ENCODE assay signal across 10 mouse cellular contexts in genomic region chr6:90329953-90330352, GRCm38 (mm10). TPM values are rescaled to one million over a fixed set of nuclear protein-coding genes. Genes with fewer than 3 reads are reported as not detected.
DNase-seq lines count a peak whose midpoint lies in the region; ATAC-seq and TF ChIP-seq lines count a peak whose summit lies in the region.
"Had no signal": no experiment of that assay in that cellular context is flagged by ENCODE, and none has a peak within 500 bp of the region (broad histone marks: within the 10 kb centered on the region; RNA-seq: fewer than 3 reads in every experiment).

No protein-coding gene starts in this region.

- ATAC-seq in intestine, embryonic 15.5 days: 0 out of 2 replicates have a peak, but pooled peaks have one; percentile 13
- no peak for ATAC-seq in intestine, embryonic 16.5 days
- ATAC-seq in forebrain, embryonic 14.5 days: peak; percentile 90
- ATAC-seq in lung, postnatal 0 days: no peak
- ATAC-seq in CD4-positive, CD25-positive, alpha-beta regulatory T cell, adult 4 months: no peak

- peak; percentile 85 for DNase-seq in adipocyte (ENCODE audit: low spot score)
- peak; percentile 84 for DNase-seq in forebrain, embryonic 14.5 days (ENCODE audit: low spot score)
- DNase-seq in kidney, postnatal 10 days: peak; percentile 67
- DNase-seq in lung, postnatal 0 days (ENCODE audit: low spot score): peak; percentile 48
- DNase-seq in retina, embryonic 14.5 days (ENCODE audit: low spot score): no peak

- no peaks in the 10 kb centered on the region for H3K27me3 ChIP-seq in intestine, embryonic 15.5 days (replicated peaks)
- H3K27me3 ChIP-seq in intestine, embryonic 16.5 days (replicated peaks; ENCODE audit: control insufficient read depth, insufficient read depth, low read length): 0 out of 2 replicates have a peak, but pooled peaks cover 2% of the 10 kb centered on the region
- H3K27me3 ChIP-seq in forebrain, embryonic 14.5 days (replicated peaks; ENCODE audit: control insufficient read depth, insufficient read depth, low read length): no peaks in the 10 kb centered on the region; the same call in 1 of the 2 replicates
- no peaks in the 10 kb centered on the region for H3K27me3 ChIP-seq in lung, postnatal 0 days (replicated peaks; ENCODE audit: insufficient read depth, low read length)

- H3K4me1 ChIP-seq in intestine, embryonic 15.5 days (replicated peaks): no peaks in the 10 kb centered on the region
- no peaks in the 10 kb centered on the region; the same call in 1 of the 2 replicates for H3K4me1 ChIP-seq in intestine, embryonic 16.5 days (ENCODE audit: control insufficient read depth, insufficient read depth, low read length)
- H3K4me1 ChIP-seq in forebrain, embryonic 14.5 days (ENCODE audit: control insufficient read depth, insufficient read depth, low read length): no peaks in the 10 kb centered on the region
- no peaks in the 10 kb centered on the region for H3K4me1 ChIP-seq in lung, postnatal 0 days (ENCODE audit: insufficient read depth, low read depth, low read length)

- TF ChIP-seq CTCF in lung, postnatal 0 days (IDR thresholded peaks at IDR 0.05): peak; percentile 28

- H3K9ac ChIP-seq in intestine, embryonic 15.5 days: no peak overlapping the region
- no peak overlapping the region for H3K9ac ChIP-seq in intestine, embryonic 16.5 days (ENCODE audit: low read depth, low read length)
- H3K9ac ChIP-seq in forebrain, embryonic 14.5 days (ENCODE audit: low read length): no peak overlapping the region
- H3K9ac ChIP-seq in lung, postnatal 0 days (replicated peaks; ENCODE audit: low read depth): no peak overlapping the region
- H3K9ac ChIP-seq: embryonic facial prominence, embryonic 13.5 days; limb, embryonic 12.5 days had no signal

- no peak overlapping the region for H3K4me3 ChIP-seq in intestine, embryonic 15.5 days (replicated peaks)
- H3K4me3 ChIP-seq in intestine, embryonic 16.5 days (ENCODE audit: low read length): no peak overlapping the region
- no peak overlapping the region for H3K4me3 ChIP-seq in forebrain, embryonic 14.5 days (ENCODE audit: low read depth, low read length)
- no peak overlapping the region for H3K4me3 ChIP-seq in lung, postnatal 0 days (ENCODE audit: low read depth, low read length)
- H3K4me3 ChIP-seq: embryonic facial prominence, embryonic 13.5 days; limb, embryonic 12.5 days had no signal

- H3K27ac ChIP-seq in intestine, embryonic 15.5 days: no peak overlapping the region
- no peak overlapping the region for H3K27ac ChIP-seq in intestine, embryonic 16.5 days (ENCODE audit: low read length)
- no peak overlapping the region for H3K27ac ChIP-seq in forebrain, embryonic 14.5 days (ENCODE audit: low read depth, low read length)
- H3K27ac ChIP-seq in lung, postnatal 0 days (ENCODE audit: low read length): no peak overlapping the region
- H3K27ac ChIP-seq: embryonic facial prominence, embryonic 13.5 days; limb, embryonic 12.5 days had no signal

- no peak for TF ChIP-seq EP300 in lung, postnatal 0 days (IDR thresholded peaks at IDR 0.05)

- H3K4me2 ChIP-seq in intestine, embryonic 15.5 days (replicated peaks): no peak overlapping the region
- H3K4me2 ChIP-seq in intestine, embryonic 16.5 days (ENCODE audit: low read depth, low read length): no peak overlapping the region
- no peak overlapping the region for H3K4me2 ChIP-seq in forebrain, embryonic 14.5 days (ENCODE audit: low read length)
- no peak overlapping the region for H3K4me2 ChIP-seq in lung, postnatal 0 days (replicated peaks; ENCODE audit: low read depth, low read length)
- H3K4me2 ChIP-seq: embryonic facial prominence, embryonic 13.5 days; limb, embryonic 12.5 days had no signal

- H3K9me3 ChIP-seq in intestine, embryonic 15.5 days: no peaks in the 10 kb centered on the region
- H3K9me3 ChIP-seq in intestine, embryonic 16.5 days (ENCODE audit: control insufficient read depth, low read length): no peaks in the 10 kb centered on the region
- no peaks in the 10 kb centered on the region for H3K9me3 ChIP-seq in forebrain, embryonic 14.5 days (replicated peaks; ENCODE audit: control insufficient read depth, low read length)
- no peaks in the 10 kb centered on the region for H3K9me3 ChIP-seq in lung, postnatal 0 days (ENCODE audit: low read length)
- H3K9me3 ChIP-seq: embryonic facial prominence, embryonic 13.5 days; limb, embryonic 12.5 days had no signal

- H3K36me3 ChIP-seq in intestine, embryonic 15.5 days: no peaks in the 10 kb centered on the region
- no peaks in the 10 kb centered on the region for H3K36me3 ChIP-seq in intestine, embryonic 16.5 days (ENCODE audit: control insufficient read depth, insufficient read depth, low read length)
- H3K36me3 ChIP-seq in forebrain, embryonic 14.5 days (ENCODE audit: control insufficient read depth, insufficient read depth, low read length): no peaks in the 10 kb centered on the region
- H3K36me3 ChIP-seq in lung, postnatal 0 days (ENCODE audit: insufficient read depth, low read length): no peaks in the 10 kb centered on the region
- H3K36me3 ChIP-seq: embryonic facial prominence, embryonic 13.5 days; limb, embryonic 12.5 days had no signal

- 15% methylated on average over 1 of the region's 1 CpGs for WGBS in intestine, embryonic 15.5 days
- whole genome bisulfite sequencing in intestine, embryonic 16.5 days: 25% methylated on average over 1 of the region's 1 CpGs
- 17% methylated on average over 1 of the region's 1 CpGs for WGBS in forebrain, embryonic 14.5 days
- 8% methylated on average over 1 of the region's 1 CpGs for WGBS in lung, postnatal 0 days

RNA-seq across cellular contexts. Expression of gene Uroc1, which starts 3.1 kb away (rescaled TPM):
- polyA plus RNA-seq in intestine, embryonic 15.5 days (2015; fragmentation: Nextera tagmentation; extraction: Ambion mirVana): 0.34 TPM in 2 replicates
- 0.12 and 0.65 TPM in 2 replicates for polyA plus RNA-seq in intestine, embryonic 16.5 days (2015; fragmentation: Nextera tagmentation; extraction: Ambion mirVana)
- polyA plus RNA-seq in forebrain, embryonic 14.5 days (2014; fragmentation: Nextera tagmentation; extraction: Ambion mirVana): not detected in 2 replicates
- not detected in 2 replicates for polyA plus RNA-seq in lung, postnatal 0 days (2015; fragmentation: Nextera tagmentation; extraction: Ambion mirVana)
- polyA plus RNA-seq in CD4-positive, CD25-positive, alpha-beta regulatory T cell, adult 4 months (2017; shearing (Covaris generic)): not detected
- polyA plus RNA-seq: embryonic facial prominence, embryonic 13.5 days had no signal

RNA-seq across cellular contexts. Expression of gene Chst13, which starts 5.0 kb away (rescaled TPM):
- polyA plus RNA-seq in intestine, embryonic 15.5 days (2015; fragmentation: Nextera tagmentation; extraction: Ambion mirVana): 0.58 and 0.62 TPM in 2 replicates
- 0.34 and 1.1 TPM in 2 replicates for polyA plus RNA-seq in intestine, embryonic 16.5 days (2015; fragmentation: Nextera tagmentation; extraction: Ambion mirVana)
- polyA plus RNA-seq in forebrain, embryonic 14.5 days (2014; fragmentation: Nextera tagmentation; extraction: Ambion mirVana): not detected in 2 replicates
- 0.08 and 0.10 TPM in 2 replicates for polyA plus RNA-seq in lung, postnatal 0 days (2015; fragmentation: Nextera tagmentation; extraction: Ambion mirVana)
- not detected for polyA plus RNA-seq in CD4-positive, CD25-positive, alpha-beta regulatory T cell, adult 4 months (2017; shearing (Covaris generic))
- polyA plus RNA-seq: limb, embryonic 12.5 days had no signal

RNA-seq across cellular contexts. Expression of gene BC048671, which starts 28.9 kb away (rescaled TPM):
- polyA plus RNA-seq in intestine, embryonic 15.5 days (2015; fragmentation: Nextera tagmentation; extraction: Ambion mirVana): not detected in 2 replicates
- not detected in 2 replicates for polyA plus RNA-seq in intestine, embryonic 16.5 days (2015; fragmentation: Nextera tagmentation; extraction: Ambion mirVana)
- polyA plus RNA-seq in forebrain, embryonic 14.5 days (2014; fragmentation: Nextera tagmentation; extraction: Ambion mirVana): not detected in 2 replicates
- not detected in 2 replicates for polyA plus RNA-seq in lung, postnatal 0 days (2015; fragmentation: Nextera tagmentation; extraction: Ambion mirVana)
- not detected for polyA plus RNA-seq in CD4-positive, CD25-positive, alpha-beta regulatory T cell, adult 4 months (2017; shearing (Covaris generic))
- polyA plus RNA-seq: embryonic facial prominence, embryonic 13.5 days; limb, embryonic 12.5 days had no signal

RNA-seq across cellular contexts. Expression of gene Zxdc, which starts 39.3 kb away (rescaled TPM):
- 7.1 and 7.3 TPM in 2 replicates for polyA plus RNA-seq in intestine, embryonic 15.5 days (2015; fragmentation: Nextera tagmentation; extraction: Ambion mirVana)
- polyA plus RNA-seq in intestine, embryonic 16.5 days (2015; fragmentation: Nextera tagmentation; extraction: Ambion mirVana): 4.4 and 4.9 TPM in 2 replicates
- 13.4 and 14.0 TPM in 2 replicates for polyA plus RNA-seq in forebrain, embryonic 14.5 days (2014; fragmentation: Nextera tagmentation; extraction: Ambion mirVana)
- 6.5 and 6.9 TPM in 2 replicates for polyA plus RNA-seq in lung, postnatal 0 days (2015; fragmentation: Nextera tagmentation; extraction: Ambion mirVana)
- 1 to 10 TPM; 5.9 to 6.8 TPM for polyA plus RNA-seq in CD4-positive, CD25-positive, alpha-beta regulatory T cell, adult 4 months (2017; shearing (Covaris generic))

Comparison
In these comparisons a context has a peak if more than half of its experiments do, and no peak if none do; other contexts are left out.
1. ATAC-seq: peak in intestine, embryonic 15.5 days (single experiment) and forebrain, embryonic 14.5 days (single experiment); none in intestine, embryonic 16.5 days (single experiment), lung, postnatal 0 days (single experiment) and CD4-positive, CD25-positive, alpha-beta regulatory T cell, adult 4 months (single experiment).